Mouse (Mus musculus) lung, adult 2 months (tissue): Measurements from ENCODE around the gene Cbs.

Experiments
- CTCF ChIP-seq: fragments of 200-500 bp; IDR thresholded peaks from 2 replicates; pipeline ENCODE4 v1.5.1; 2011; ENCODE audit warnings: mild to moderate bottlenecking, low read length, control low read depth; ENCODE audit not compliant: insufficient read depth
- POLR2A ChIP-seq: fragments of 200-500 bp; IDR thresholded peaks from 2 replicates; pipeline ENCODE4 v1.6.1; 2011; ENCODE audit warnings: low read depth, mild to moderate bottlenecking, control low read depth, low read length, borderline replicate concordance; ENCODE audit errors: extremely low read depth

GRCm38 (mm10) chr17:31574662-31575061, 62.4 kb downstream of the Cbs start:
- TF ChIP-seq POLR2A (no peak), CTCF (no peak)
